Mouse (Mus musculus): ENCODE measurements around the gene Prkag2. TPM values are rescaled to one million over a fixed set of nuclear protein-coding genes. Genes with fewer than 3 reads are reported as not detected.

Gene Prkag2
- polyA plus RNA-seq, 1 experiment = 13.7 TPM

GRCm38 (mm10) chr5:24950891-24951574, 149.4 kb downstream of the Prkag2 start:
- WGBS = 83% methylated on average over 7 of the region's 7 CpGs
- Histone ChIP-seq H3K27ac (ENCODE audit: control insufficient read depth, insufficient read depth, low read depth, low read length, poor library complexity) (no peak overlapping the region), H3K4me1 (ENCODE audit: control insufficient read depth, insufficient read depth, low read length) (no peaks in the 10 kb centered on the region), H3K4me3 (replicated peaks; ENCODE audit: control insufficient read depth, low read depth, low read length) (no peak overlapping the region)
- TF ChIP-seq CTCF (IDR thresholded peaks at IDR 0.05; ENCODE audit: control insufficient read depth, insufficient read depth, low read length) (no peak), POLR2A (IDR thresholded peaks at IDR 0.05; ENCODE audit: borderline replicate concordance, control insufficient read depth, low read depth, low read length) (no peak)

DNA sequence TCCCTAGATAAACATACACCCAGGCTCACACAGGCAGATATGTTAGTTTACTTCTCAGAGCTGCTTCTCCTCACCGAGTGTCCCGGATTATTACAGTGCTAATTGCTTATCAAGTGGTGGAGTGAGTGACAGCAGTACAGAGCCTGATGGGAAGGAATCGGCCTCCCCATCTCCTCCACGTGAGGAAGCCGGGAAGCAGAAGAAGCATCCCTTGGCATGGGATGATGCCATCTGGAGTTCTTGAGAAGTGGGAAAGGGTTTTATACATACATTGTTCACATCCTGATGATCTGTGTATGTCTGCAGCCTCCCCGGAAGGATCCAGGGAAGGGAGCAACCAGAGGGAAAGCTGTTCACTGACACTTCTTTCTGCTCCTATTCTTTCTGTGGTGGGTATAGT, 150.4 kb downstream of the Prkag2 start:
- no peak overlapping the region for H3K4me3 ChIP-seq (replicated peaks; ENCODE audit: control insufficient read depth, low read depth, low read length)
- 85% methylated on average over 6 of the region's 6 CpGs for WGBS
- H3K4me1 ChIP-seq (ENCODE audit: control insufficient read depth, insufficient read depth, low read length) = no peaks in the 10 kb centered on the region
- TF ChIP-seq POLR2A (IDR thresholded peaks at IDR 0.05; ENCODE audit: borderline replicate concordance, control insufficient read depth, low read depth, low read length) (no peak), CTCF (IDR thresholded peaks at IDR 0.05; ENCODE audit: control insufficient read depth, insufficient read depth, low read length) (no peak)
- H3K27ac ChIP-seq (ENCODE audit: control insufficient read depth, insufficient read depth, low read depth, low read length, poor library complexity) = no peak overlapping the region

GRCm38 (mm10) chr5:24938046-24938822, 162.2 kb downstream of the Prkag2 start:
- Histone ChIP-seq H3K4me1 (ENCODE audit: control insufficient read depth, insufficient read depth, low read length) (no peaks in the 10 kb centered on the region; the same call in 1 of the 2 replicates), H3K4me3 (replicated peaks; ENCODE audit: control insufficient read depth, low read depth, low read length) (no peak overlapping the region), H3K27ac (ENCODE audit: control insufficient read depth, insufficient read depth, low read depth, low read length, poor library complexity) (no peak overlapping the region)
- 66% methylated on average over 5 of the region's 5 CpGs for WGBS
- no peak for TF ChIP-seq POLR2A (IDR thresholded peaks at IDR 0.05; ENCODE audit: borderline replicate concordance, control insufficient read depth, low read depth, low read length)
- TF ChIP-seq CTCF (IDR thresholded peaks at IDR 0.05; ENCODE audit: control insufficient read depth, insufficient read depth, low read length) = no peak

GRCm38 (mm10) chr5:24936451-24936850, 164.0 kb downstream of the Prkag2 start:
- Histone ChIP-seq H3K27ac (ENCODE audit: control insufficient read depth, insufficient read depth, low read depth, low read length, poor library complexity) (no peak overlapping the region), H3K4me1 (ENCODE audit: control insufficient read depth, insufficient read depth, low read length) (no peaks in the 10 kb centered on the region; the same call in 1 of the 2 replicates), H3K4me3 (replicated peaks; ENCODE audit: control insufficient read depth, low read depth, low read length) (no peak overlapping the region)
- TF ChIP-seq POLR2A (IDR thresholded peaks at IDR 0.05; ENCODE audit: borderline replicate concordance, control insufficient read depth, low read depth, low read length) (no peak), CTCF (IDR thresholded peaks at IDR 0.05; ENCODE audit: control insufficient read depth, insufficient read depth, low read length) (no peak)
- 37% methylated on average over 8 of the region's 8 CpGs for WGBS

GRCm38 (mm10) chr5:24935446-24935845, 165.0 kb downstream of the Prkag2 start:
- H3K4me1 ChIP-seq (ENCODE audit: control insufficient read depth, insufficient read depth, low read length) = no peaks in the 10 kb centered on the region; the same call in 1 of the 2 replicates
- TF ChIP-seq CTCF (IDR thresholded peaks at IDR 0.05; ENCODE audit: control insufficient read depth, insufficient read depth, low read length) (no peak), POLR2A (IDR thresholded peaks at IDR 0.05; ENCODE audit: borderline replicate concordance, control insufficient read depth, low read depth, low read length) (no peak)
- H3K4me3 ChIP-seq (replicated peaks; ENCODE audit: control insufficient read depth, low read depth, low read length) = no peak overlapping the region
- H3K27ac ChIP-seq (ENCODE audit: control insufficient read depth, insufficient read depth, low read depth, low read length, poor library complexity) = no peak overlapping the region
- 92% methylated on average over 10 of the region's 10 CpGs for WGBS

- Histone ChIP-seq H3K4me1 (ENCODE audit: control insufficient read depth, insufficient read depth, low read length) (no peaks in the 10 kb centered on the region; the same call in 1 of the 2 replicates), H3K4me3 (replicated peaks; ENCODE audit: control insufficient read depth, low read depth, low read length) (no peak overlapping the region), H3K27ac (ENCODE audit: control insufficient read depth, insufficient read depth, low read depth, low read length, poor library complexity) (no peak overlapping the region)
- TF ChIP-seq CTCF (IDR thresholded peaks at IDR 0.05; ENCODE audit: control insufficient read depth, insufficient read depth, low read length) = no peak
- TF ChIP-seq POLR2A (IDR thresholded peaks at IDR 0.05; ENCODE audit: borderline replicate concordance, control insufficient read depth, low read depth, low read length) = no peak
- WGBS = 82% methylated on average over 1 of the region's 1 CpGs
Measured at GRCm38 (mm10) chr5:24933760-24934159, 166.7 kb downstream of the Prkag2 start.

DNA sequence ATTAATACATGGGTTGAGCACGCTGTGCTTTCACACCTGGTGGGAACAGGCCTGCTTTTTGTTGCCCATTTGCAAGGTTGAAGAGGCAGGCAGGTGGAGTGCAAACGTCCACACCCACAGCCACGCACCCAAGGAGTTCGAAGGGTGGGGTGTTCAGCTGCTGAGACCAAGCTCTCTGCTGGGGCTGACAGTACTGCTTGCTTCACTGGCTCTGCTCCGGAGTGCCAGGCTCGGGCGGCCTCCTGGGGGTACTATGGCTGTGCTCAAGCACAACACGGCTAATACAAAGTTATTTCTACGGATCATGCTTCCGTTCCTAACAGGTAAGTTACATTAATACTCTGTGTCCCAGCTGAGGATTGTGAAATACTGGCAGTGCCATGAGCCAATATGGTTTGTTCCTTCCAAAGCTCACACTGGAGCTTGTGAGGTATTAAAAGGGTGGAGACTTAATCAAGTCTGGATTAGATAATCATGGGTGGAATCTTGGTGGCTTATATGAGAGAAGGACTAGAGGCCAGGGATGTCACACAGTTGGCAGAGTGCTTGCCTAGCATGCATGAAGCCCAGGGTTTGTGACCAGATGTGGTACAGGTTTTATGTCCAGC, 168.8 kb downstream of the Prkag2 start:
- WGBS = 78% methylated on average over 10 of the region's 10 CpGs
- no peak overlapping the region for H3K27ac ChIP-seq (ENCODE audit: control insufficient read depth, insufficient read depth, low read depth, low read length, poor library complexity)
- H3K4me1 ChIP-seq (ENCODE audit: control insufficient read depth, insufficient read depth, low read length) = no peaks in the 10 kb centered on the region; the same call in 1 of the 2 replicates
- TF ChIP-seq CTCF (IDR thresholded peaks at IDR 0.05; ENCODE audit: control insufficient read depth, insufficient read depth, low read length) (no peak), POLR2A (IDR thresholded peaks at IDR 0.05; ENCODE audit: borderline replicate concordance, control insufficient read depth, low read depth, low read length) (no peak)
- no peak overlapping the region for H3K4me3 ChIP-seq (replicated peaks; ENCODE audit: control insufficient read depth, low read depth, low read length)

All from bone marrow, adult 2 months (tissue).